Mouse (Mus musculus) small intestine, adult 2 months (tissue): ENCODE data around the gene Rpusd1. TPM values are rescaled to one million over a fixed set of nuclear protein-coding genes. Genes with fewer than 3 reads are reported as not detected.

ENCODE experiments used
- H3K27ac ChIP-seq: fragments of 200-500 bp; 2 replicates; pipeline ENCODE4 v1.5.1; 2012; ENCODE audit warnings: low read depth, low read length, control low read depth, inconsistent platforms; ENCODE audit not compliant: insufficient read depth
- H3K27me3 ChIP-seq: fragments of 200-500 bp; 2 replicates; pipeline ENCODE4 v1.6.1; 2012; ENCODE audit warnings: mild to moderate bottlenecking, moderate library complexity, low read length, inconsistent platforms; ENCODE audit not compliant: control insufficient read depth, insufficient read depth
- H3K36me3 ChIP-seq: fragments of 200-500 bp; 2 replicates; pipeline ENCODE4 v1.6.1; 2012; ENCODE audit warnings: mild to moderate bottlenecking, low read length, control low read depth, inconsistent platforms; ENCODE audit not compliant: control insufficient read depth, insufficient read depth
- H3K4me1 ChIP-seq: fragments of 200-500 bp; 2 replicates; pipeline ENCODE4 v1.6.1; 2012; ENCODE audit warnings: low read length, inconsistent platforms, mixed read lengths; ENCODE audit not compliant: control insufficient read depth, insufficient read depth, insufficient read length
- H3K4me3 ChIP-seq: fragments of 200-500 bp; 2 replicates; pipeline ENCODE4 v1.5.1; 2012; ENCODE audit warnings: low read depth, mild to moderate bottlenecking, control low read depth, inconsistent platforms, low read length, moderate library complexity
- CTCF ChIP-seq: fragments of 200-500 bp; IDR thresholded peaks from 2 replicates; pipeline ENCODE4 v1.5.1; 2012; ENCODE audit warnings: low read depth, mild to moderate bottlenecking, control low read depth, inconsistent platforms, low read length, moderate library complexity, mixed read lengths; ENCODE audit not compliant: insufficient replicate concordance, insufficient read length; ENCODE audit errors: extremely low read depth
- POLR2A ChIP-seq: fragments of 200-500 bp; IDR thresholded peaks from 2 replicates; pipeline ENCODE4 v1.6.1; 2012; ENCODE audit warnings: low read depth, mild to moderate bottlenecking, control low read depth, inconsistent platforms, low read length, moderate library complexity
- WGBS: fragments of 180-500 bp; shearing (Covaris S2); methylation state at CpG from one replicate; pipeline ENCODE4 v1.1.7; 2018; 5-methylcytosine and 5-hydroxymethylcytosine counted together
- polyA plus RNA-seq: library from polyadenylated mRNA; depleted of rRNA; stranded (reverse); fragments of >200 nt; gene quantifications from 2 replicates; pipeline ENCODE4 v1.2.3, GENCODE M21; 2012

The Rpusd1 gene
- polyA plus RNA-seq, 1 experiment = 23.0 TPM

DNA sequence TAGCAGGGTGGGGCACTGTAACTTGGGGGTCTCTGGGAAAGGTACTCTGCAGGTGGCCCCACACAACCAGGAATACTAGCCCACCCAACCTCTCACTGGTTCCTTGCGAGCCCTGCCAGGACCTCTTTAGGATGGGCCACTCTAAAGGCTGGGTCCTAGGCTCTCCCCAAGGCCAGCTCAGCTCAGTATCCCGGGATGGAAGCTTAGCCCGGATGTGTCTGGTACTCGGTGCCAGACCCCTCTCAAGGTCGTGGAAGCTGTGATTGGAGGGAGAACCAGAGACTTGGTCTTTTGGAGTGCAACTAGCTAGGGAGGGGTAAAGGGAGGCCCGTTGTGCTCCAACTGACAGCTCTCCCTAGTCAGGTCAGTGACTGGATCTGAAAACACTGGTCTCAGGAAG lies 9.8 kb upstream of the Rpusd1 start:
- H3K4me1 ChIP-seq = peaks cover 6% of the 10 kb centered on the region; the same call in 1 of the 2 replicates
- TF ChIP-seq CTCF (no peak), POLR2A (no peak)
- peaks cover 6% of the 10 kb centered on the region; the same call in 1 of the 2 replicates for H3K27me3 ChIP-seq
- no peaks in the 10 kb centered on the region for H3K36me3 ChIP-seq
- 11% methylated on average over 6 of the region's 6 CpGs for WGBS
- no peak overlapping the region for H3K27ac ChIP-seq
- no peak overlapping the region for H3K4me3 ChIP-seq

DNA sequence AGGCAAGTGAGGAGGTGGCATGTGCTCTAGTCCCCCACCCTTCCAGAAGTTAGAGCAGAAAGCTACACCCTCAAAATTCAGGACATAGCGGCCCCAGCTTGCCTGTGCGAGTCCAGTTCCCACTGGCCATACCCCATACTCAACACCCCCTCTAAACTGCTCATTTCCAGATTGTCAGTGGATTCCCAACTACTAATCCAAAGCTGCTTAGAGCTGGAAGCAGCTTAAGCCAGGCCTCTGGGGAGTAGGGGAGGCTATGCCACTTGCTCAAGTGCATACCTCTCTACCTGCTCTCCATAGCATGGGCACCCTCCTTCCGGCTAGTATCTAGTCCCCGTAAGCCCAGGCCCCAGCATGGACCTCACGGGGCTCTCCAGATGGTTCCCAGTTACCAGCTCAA lies 6.0 kb upstream of the Rpusd1 start:
- no peak overlapping the region for H3K27ac ChIP-seq
- WGBS = 96% methylated on average over 5 of the region's 5 CpGs
- no peak for TF ChIP-seq CTCF
- no peak for TF ChIP-seq POLR2A
- no peaks in the 10 kb centered on the region for H3K36me3 ChIP-seq
- H3K4me3 ChIP-seq = no peak overlapping the region
- H3K4me1 ChIP-seq = peaks cover 7% of the 10 kb centered on the region; the same call in 1 of the 2 replicates
- 0 out of 2 replicates have a peak, but pooled peaks cover 4% of the 10 kb centered on the region for H3K27me3 ChIP-seq

DNA sequence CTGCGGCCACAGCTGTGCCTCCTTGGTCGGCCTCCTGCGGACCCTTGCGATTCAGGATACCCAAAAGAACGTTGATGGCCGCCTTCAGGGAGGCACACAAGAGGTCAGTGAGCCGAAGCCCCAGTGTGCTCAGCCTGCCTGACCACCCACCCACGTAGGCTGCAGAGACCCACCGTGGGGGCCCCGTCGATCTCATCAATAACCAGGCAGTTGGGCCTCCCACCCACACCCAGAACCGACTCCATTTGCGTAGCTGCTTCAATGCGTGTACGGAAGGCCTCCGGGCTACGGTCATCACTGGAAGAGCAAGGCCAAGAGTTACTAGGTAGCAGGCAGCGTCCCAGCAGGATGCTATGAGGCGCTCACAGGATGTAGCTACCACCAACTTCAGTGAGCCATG lies 4.0 kb upstream of the Rpusd1 start:
- TF ChIP-seq CTCF (no peak), POLR2A (no peak)
- Histone ChIP-seq H3K4me3 (no peak overlapping the region), H3K36me3 (no peaks in the 10 kb centered on the region), H3K27me3 (no peaks in the 10 kb centered on the region), H3K27ac (no peak overlapping the region), H3K4me1 (peaks cover 15% of the 10 kb centered on the region)
- 98% methylated on average over 19 of the region's 19 CpGs for WGBS

DNA sequence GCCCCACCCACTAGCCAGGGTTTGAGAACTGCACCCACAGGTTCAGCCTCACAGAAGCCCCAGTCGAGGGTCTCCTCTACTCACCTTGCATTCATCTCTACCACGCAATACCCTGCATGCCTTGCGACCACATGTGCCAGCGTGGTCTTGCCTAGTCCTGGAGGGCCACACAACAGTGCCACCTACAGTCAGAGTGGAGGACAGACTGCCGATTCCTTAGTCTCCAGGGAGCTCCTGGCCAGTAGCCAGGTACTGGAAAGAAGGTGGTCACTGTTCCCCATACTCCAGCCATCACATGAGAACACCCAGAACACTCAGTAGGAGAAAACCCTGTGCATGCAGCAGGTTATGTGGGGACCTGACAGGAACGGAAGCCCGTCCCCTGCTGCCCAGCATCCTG lies 3.6 kb upstream of the Rpusd1 start:
- peaks cover 15% of the 10 kb centered on the region for H3K4me1 ChIP-seq
- TF ChIP-seq POLR2A (no peak), CTCF (no peak)
- WGBS = 85% methylated on average over 7 of the region's 7 CpGs
- H3K27me3 ChIP-seq = no peaks in the 10 kb centered on the region
- no peak overlapping the region for H3K4me3 ChIP-seq
- H3K27ac ChIP-seq = no peak overlapping the region
- H3K36me3 ChIP-seq = no peaks in the 10 kb centered on the region

DNA sequence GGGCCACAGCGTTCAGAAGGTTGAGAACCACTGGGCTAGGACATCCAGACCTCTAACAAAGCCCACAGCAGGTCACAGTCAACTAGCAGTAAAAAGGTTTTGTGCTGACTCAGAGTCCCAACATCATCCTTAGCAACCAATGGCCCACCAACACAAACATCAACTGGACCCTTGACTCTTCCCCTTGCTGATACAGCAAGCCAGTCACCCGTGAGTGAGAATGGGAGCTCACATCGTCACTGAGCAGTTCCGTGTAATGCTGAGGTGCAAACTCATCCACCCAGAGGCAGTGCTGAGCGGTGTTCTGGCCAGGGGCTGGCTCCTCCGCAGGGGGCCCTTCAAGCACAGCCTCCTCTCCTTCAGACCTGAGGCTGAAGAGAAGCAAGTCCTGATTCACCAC lies 2.2 kb upstream of the Rpusd1 start:
- H3K4me3 ChIP-seq = no peak overlapping the region
- TF ChIP-seq POLR2A (no peak), CTCF (no peak)

DNA sequence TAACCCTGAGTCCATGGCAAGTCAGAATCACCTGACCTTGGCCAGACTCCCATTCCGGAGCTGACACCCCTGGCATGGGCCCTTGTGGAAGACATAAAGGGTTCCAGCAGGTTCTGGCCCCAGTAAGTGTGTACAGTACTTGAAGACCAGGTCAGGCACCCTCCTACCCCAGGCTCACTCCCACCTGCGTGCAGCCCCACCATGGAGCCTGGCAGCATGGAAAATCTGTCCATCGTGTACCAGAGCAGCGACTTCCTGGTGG lies 470 bp downstream of the Rpusd1 start:
- no peak overlapping the region for H3K27ac ChIP-seq
- H3K4me3 ChIP-seq = peak overlapping the region; percentile 61
- no peak for TF ChIP-seq POLR2A
- H3K36me3 ChIP-seq = no peaks in the 10 kb centered on the region
- peaks cover 15% of the 10 kb centered on the region for H3K4me1 ChIP-seq
- no peaks in the 10 kb centered on the region for H3K27me3 ChIP-seq
- WGBS = 11% methylated on average over 4 of the region's 4 CpGs

More for the DNA sequence above, 2.2 kb upstream of the Rpusd1 start:
- Histone ChIP-seq H3K36me3 (no peaks in the 10 kb centered on the region), H3K27ac (no peak overlapping the region), H3K4me1 (peaks cover 15% of the 10 kb centered on the region), H3K27me3 (no peaks in the 10 kb centered on the region)
- 86% methylated on average over 6 of the region's 6 CpGs for WGBS

DNA sequence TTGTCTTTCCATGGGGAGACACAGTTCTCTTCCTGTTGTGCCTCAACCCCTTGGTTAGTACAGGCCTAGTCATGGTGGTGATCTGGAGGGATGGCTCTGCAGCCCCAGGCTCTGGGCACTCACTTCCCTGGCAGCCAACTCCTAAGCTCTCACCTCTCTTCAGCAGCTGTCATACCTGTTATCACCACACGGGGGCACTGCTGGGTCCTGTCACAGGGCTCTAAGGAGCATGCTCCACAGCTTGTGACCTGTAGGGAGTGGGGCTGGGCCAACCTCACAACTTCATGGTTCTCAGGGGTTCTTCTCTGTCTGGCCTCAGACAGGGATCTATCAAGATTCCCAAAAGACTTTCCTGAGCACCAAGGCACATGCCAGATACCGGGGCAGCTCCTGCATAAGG lies 4.6 kb downstream of the Rpusd1 start:
- H3K4me1 ChIP-seq = peaks cover 8% of the 10 kb centered on the region
- 16% methylated on average over 2 of the region's 2 CpGs for WGBS
- no peaks in the 10 kb centered on the region for H3K36me3 ChIP-seq
- H3K27ac ChIP-seq = no peak overlapping the region
- no peak overlapping the region for H3K4me3 ChIP-seq
- H3K27me3 ChIP-seq = no peaks in the 10 kb centered on the region
- TF ChIP-seq POLR2A (no peak; the same call in 1 of the 2 replicates), CTCF (peak; percentile 91)

DNA sequence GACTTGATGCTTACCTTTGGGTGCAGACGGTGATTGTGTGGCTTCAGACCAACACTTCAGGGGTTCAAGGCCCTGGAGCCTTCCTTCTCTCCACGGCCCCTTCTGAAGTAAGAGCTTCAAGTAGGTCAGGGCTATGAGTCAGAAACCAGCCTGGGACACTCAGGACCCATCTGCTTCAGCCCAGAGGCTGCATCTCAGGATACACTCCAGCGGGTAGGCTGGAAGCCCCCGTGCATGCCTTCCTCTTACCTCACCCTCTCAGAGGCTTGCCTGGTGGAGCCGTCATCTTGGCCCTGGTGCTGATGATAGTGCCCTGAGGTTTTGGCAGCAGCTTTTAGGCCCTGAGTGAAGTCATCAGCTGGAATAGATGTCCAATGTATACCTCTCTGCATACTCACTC lies 7.8 kb downstream of the Rpusd1 start:
- 92% methylated on average over 5 of the region's 5 CpGs for WGBS

DNA sequence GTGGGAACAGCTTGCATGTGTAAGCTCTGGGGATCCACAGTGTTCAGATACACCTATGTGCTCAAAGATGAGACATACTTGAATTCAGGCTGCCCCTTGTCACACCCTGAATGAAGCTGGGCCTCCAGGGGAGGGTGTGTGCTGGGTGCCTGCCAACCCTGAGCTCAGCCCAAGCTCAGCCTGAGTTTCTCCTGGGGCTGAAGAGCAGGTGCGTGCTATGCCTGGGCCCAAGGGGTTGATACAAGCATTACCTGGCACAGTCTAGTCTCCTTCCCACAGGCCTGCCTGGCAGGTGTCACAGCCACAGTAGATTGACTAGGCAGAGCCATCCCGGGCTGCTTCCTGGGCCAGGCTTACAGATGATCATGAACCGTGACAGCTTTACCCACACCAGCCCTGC lies 8.3 kb downstream of the Rpusd1 start, which contains the start of gene Mslnl:
Gene Mslnl, plus strand, starts transcription at position 298 of the 400 bp plus-strand sequence.
- Histone ChIP-seq H3K4me3 (no peak within 1 kb of the TSS), H3K4me1 (no peaks in the 10 kb centered on the region), H3K36me3 (no peaks in the 10 kb centered on the region), H3K27me3 (no peaks in the 10 kb centered on the region), H3K27ac (no peak within 1 kb of the TSS)
- TF ChIP-seq POLR2A (no peak), CTCF (no peak)
- WGBS = 33% methylated on average over 3 of the region's 3 CpGs

More for the DNA sequence above, 7.8 kb downstream of the Rpusd1 start:
- H3K27ac ChIP-seq = no peak overlapping the region
- TF ChIP-seq CTCF = no peak
- TF ChIP-seq POLR2A = no peak
- no peaks in the 10 kb centered on the region for H3K4me1 ChIP-seq
- H3K27me3 ChIP-seq = no peaks in the 10 kb centered on the region
- no peaks in the 10 kb centered on the region for H3K36me3 ChIP-seq
- H3K4me3 ChIP-seq = no peak overlapping the region
